Mouse (Mus musculus): ENCODE measurements around the gene Fndc3a. TPM values are rescaled to one million over a fixed set of nuclear protein-coding genes. Genes with fewer than 3 reads are reported as not detected.
A peak's percentile ranks its signal among the peaks of the same experiment; 100 is the strongest.

Gene Fndc3a
- polyA plus RNA-seq, 1 experiment from 2014 or later = 14.1 TPM

DNA sequence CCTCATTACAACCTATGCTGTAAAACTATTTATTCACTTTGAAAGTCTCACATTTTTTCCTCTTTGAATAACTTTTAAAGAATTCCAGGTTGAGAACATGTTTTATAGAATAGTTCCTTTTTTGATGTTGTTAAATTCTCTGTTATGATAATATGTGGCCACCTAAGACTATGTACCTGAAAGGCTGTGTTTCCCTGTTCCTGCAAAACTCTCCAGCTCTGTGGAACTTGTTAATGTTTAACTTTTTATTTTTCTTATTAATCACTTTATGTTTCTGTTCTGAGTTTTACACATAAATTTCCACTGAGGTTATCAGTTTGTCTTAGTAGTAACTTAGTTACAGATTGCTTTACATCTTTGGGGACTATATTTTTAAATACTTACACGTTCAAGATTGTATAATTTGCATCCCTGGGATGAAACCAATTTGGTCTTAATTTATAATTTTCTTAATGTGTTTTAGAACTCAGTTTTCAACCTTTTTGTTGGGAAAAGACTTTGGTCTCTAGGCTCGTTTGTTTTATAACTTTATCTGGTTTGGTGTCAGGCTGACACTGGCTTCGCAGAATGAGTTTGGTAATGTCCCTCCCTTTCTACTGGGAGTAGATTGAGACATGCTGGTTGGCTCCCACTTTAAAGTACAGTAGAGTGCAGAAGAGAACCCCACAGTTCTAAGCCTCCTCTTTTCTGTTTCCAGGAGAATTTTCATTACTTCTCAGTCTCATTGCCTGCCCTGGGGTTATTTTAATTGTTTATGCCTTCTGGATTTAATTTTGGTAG, 12.7 kb upstream of the Fndc3a start:
- H3K27ac ChIP-seq (replicated peaks) = no peak overlapping the region
- no peaks in the 10 kb centered on the region for H3K9me3 ChIP-seq (replicated peaks)
- H3K9ac ChIP-seq = no peak overlapping the region
- no peak for ATAC-seq (ENCODE audit: insufficient read depth)
- no peaks in the 10 kb centered on the region for H3K36me3 ChIP-seq (replicated peaks)
- H3K4me3 ChIP-seq (replicated peaks) = no peak overlapping the region
- no peak overlapping the region for H3K4me2 ChIP-seq
- H3K27me3 ChIP-seq = no peaks in the 10 kb centered on the region
- 51% methylated on average over 3 of the region's 3 CpGs for WGBS (ENCODE audit: insufficient replicate concordance)
- H3K4me1 ChIP-seq (replicated peaks) = no peaks in the 10 kb centered on the region

DNA sequence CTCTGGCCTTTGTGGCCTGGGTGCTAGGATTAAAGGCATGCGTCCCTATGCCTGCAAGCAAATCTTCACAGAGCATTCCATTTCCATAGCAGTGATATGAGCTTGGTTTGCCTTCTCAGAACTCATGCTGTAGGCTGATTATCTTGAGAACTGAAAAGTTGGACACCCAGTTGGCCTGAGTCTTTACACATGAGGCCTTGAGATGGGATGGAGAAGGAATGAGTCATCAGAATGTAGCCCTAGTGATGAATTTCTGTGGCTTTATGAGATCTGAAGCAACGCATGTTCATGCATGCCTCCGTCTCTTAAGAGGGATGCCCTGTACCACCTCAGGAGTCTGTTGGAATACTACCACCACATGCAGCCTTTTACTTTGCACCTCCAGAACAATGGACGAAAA, 6.4 kb upstream of the Fndc3a start:
- WGBS (ENCODE audit: insufficient replicate concordance) = 62% methylated on average over 4 of the region's 4 CpGs
- Histone ChIP-seq H3K36me3 (replicated peaks) (no peaks in the 10 kb centered on the region), H3K27me3 (peaks cover 16% of the 10 kb centered on the region), H3K9ac (no peak overlapping the region), H3K27ac (replicated peaks) (no peak overlapping the region), H3K4me3 (replicated peaks) (no peak overlapping the region), H3K4me2 (no peak overlapping the region), H3K4me1 (replicated peaks) (no peaks in the 10 kb centered on the region), H3K9me3 (replicated peaks) (no peaks in the 10 kb centered on the region)
- ATAC-seq (ENCODE audit: insufficient read depth) = no peak

DNA sequence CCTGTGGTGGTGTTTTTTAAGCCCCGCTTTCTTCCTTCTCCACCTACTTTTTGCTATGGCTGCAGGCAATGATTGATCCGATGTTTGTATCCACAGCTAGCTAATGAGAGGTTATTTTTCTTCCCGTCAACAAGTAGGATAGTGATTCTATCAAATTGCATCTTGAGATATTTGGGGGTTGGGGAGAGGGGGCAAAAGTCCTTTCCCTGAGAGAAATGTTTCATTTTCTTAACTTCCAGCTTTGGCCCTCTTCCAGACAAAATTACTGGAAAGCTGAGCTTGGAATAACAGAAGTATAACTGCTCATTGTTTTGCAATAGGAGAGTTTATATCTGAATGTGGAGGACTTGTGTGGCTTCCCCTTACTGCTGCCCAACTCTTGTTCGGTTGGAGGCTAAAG, 1.3 kb upstream of the Fndc3a start:
- Histone ChIP-seq H3K4me2 (peak overlapping the region; percentile 91), H3K27ac (replicated peaks) (no peak overlapping the region), H3K9ac (no peak overlapping the region), H3K27me3 (peaks cover 38% of the 10 kb centered on the region), H3K4me1 (replicated peaks) (peaks cover 21% of the 10 kb centered on the region), H3K9me3 (replicated peaks) (no peaks in the 10 kb centered on the region), H3K36me3 (replicated peaks) (no peaks in the 10 kb centered on the region), H3K4me3 (replicated peaks) (peak overlapping the region; percentile 87; the same call in 1 of the 2 replicates)
- WGBS (ENCODE audit: insufficient replicate concordance) = 55% methylated on average over 4 of the region's 4 CpGs
- no peak for ATAC-seq (ENCODE audit: insufficient read depth)

DNA sequence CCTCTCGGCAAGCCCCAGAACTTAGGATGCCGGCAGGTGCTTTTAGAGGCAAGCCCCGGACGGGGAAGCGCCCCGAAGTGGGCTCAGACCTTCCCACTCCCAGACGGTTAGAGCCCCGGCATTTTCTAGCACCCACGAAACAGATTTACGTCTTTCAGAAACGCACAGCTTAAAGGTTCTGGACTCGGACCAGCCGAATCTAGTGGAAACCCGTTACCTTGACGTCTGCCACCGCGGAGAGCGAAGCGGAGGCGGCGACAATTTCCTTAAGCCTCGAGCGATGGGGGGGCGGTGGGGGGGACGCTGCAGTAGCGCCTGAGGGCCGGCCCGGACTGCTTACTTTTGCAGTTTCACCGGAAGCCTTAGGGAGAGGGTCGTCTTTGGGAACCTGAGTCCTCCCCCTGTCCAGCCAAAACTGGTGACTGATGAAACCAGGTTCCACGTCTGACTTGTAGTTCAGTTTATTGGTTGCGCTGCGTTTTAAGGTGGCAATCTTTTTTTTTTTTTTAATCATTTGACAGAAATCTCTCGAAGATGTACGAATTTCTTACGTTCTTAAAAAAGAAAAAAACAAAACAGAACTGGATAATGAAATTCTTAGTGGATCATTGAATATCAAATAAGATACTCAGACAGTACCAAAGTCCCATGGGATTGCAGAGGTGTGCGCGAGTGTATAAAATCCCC, 681 bp upstream of the Fndc3a start:
- Histone ChIP-seq H3K36me3 (replicated peaks) (no peaks in the 10 kb centered on the region), H3K4me3 (replicated peaks) (peak overlapping the region; percentile 87), H3K9me3 (replicated peaks) (no peaks in the 10 kb centered on the region), H3K9ac (peak overlapping the region; percentile 84), H3K4me2 (peak overlapping the region; percentile 91), H3K27ac (replicated peaks) (peak overlapping the region; percentile 76), H3K27me3 (peaks cover 38% of the 10 kb centered on the region), H3K4me1 (replicated peaks) (peaks cover 21% of the 10 kb centered on the region)
- no peak for ATAC-seq (ENCODE audit: insufficient read depth)
- 3% methylated on average over 38 of the region's 38 CpGs for WGBS (ENCODE audit: insufficient replicate concordance)

DNA sequence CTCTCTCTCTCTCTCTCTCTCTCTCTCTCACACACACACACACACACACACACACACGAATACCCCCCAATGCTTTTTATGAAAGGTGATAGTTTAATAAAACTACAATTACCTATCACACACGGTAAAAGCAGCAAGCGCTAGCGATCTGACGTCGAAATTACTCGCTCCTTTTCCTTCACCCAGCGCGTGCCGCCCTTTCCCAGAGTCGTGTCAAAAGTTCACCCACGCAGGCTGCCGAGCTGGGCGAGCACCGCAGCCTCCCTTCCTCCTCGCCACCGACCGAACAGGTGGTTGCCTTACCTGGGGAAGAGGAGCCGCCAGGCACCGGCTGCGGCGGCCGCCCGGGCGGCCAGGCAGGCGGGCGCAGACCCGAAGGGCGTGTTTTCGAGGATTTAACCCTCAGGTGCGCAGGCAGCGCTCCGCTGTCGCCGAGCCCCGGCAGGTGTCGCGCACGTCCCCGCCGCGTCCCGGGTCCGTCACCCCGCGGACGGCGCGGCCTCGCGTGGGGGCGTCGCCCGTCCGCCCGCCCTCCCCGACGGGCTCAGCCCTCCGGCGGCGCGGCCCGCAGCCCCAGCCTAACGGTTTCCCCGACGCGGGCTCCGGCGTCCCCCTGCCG, 603 bp downstream of the Fndc3a start:
- Histone ChIP-seq H3K36me3 (replicated peaks) (no peaks in the 10 kb centered on the region), H3K4me2 (peak overlapping the region; percentile 91), H3K9me3 (replicated peaks) (no peaks in the 10 kb centered on the region), H3K4me3 (replicated peaks) (peak overlapping the region; percentile 87), H3K9ac (peak overlapping the region; percentile 84), H3K4me1 (replicated peaks) (peaks cover 21% of the 10 kb centered on the region), H3K27ac (replicated peaks) (peak overlapping the region; percentile 76), H3K27me3 (peaks cover 38% of the 10 kb centered on the region)
- peak; percentile 82 for ATAC-seq (ENCODE audit: insufficient read depth)
- WGBS (ENCODE audit: insufficient replicate concordance) = under 1% methylated on average over 70 of the region's 70 CpGs

DNA sequence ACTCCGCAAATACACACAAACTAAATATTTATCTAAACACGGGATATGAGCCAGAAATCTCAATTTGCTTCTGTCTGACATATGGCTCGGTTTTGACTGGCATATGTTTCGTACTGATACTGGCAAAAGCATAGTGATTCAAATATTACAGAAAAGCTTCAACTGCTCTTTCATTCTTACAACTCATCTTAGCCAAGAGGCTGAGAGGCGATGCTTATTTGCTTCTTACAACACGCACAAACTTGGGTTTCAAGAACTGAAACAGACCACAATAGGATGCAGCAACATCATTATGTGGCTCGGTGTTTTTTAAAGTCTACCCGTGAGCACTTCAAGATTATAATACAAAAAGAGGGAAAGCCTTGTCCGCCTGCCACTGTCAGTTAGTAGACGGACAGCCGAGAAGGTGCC, 1.2 kb downstream of the Fndc3a start:
- Histone ChIP-seq H3K9me3 (replicated peaks) (no peaks in the 10 kb centered on the region), H3K4me3 (replicated peaks) (peak overlapping the region; percentile 87), H3K36me3 (replicated peaks) (no peaks in the 10 kb centered on the region), H3K27ac (replicated peaks) (0 out of 2 replicates have a peak overlapping the region, but pooled peaks have one; percentile 76), H3K9ac (no peak overlapping the region), H3K4me1 (replicated peaks) (peaks cover 21% of the 10 kb centered on the region), H3K27me3 (peaks cover 38% of the 10 kb centered on the region), H3K4me2 (peak overlapping the region; percentile 91)
- ATAC-seq (ENCODE audit: insufficient read depth) = no peak
- 13% methylated on average over 11 of the region's 11 CpGs for whole genome bisulfite sequencing (ENCODE audit: insufficient replicate concordance)

DNA sequence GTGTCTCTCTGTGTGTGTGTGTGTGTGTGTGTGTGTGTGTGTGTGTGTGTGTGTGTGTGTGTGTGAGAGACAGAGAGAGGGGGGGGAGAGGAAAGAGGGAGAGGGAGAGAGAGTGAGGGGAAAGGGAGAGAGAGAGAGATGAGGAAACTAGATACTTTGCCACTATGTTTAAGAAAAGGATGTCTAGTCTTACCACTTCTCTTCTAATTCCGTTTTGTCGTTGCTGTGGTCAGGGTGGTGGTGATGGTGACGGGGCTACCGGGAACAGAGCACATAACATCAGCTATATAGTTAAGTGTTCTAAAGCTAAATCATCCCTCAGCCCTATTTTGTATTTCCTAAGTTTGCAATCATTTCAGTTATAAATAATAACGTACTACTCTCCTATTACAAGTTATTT, 9.7 kb downstream of the Fndc3a start:
- H3K4me3 ChIP-seq (replicated peaks) = no peak overlapping the region
- H3K27ac ChIP-seq (replicated peaks) = no peak overlapping the region
- H3K36me3 ChIP-seq (replicated peaks) = no peaks in the 10 kb centered on the region
- no peak overlapping the region for H3K9ac ChIP-seq
- H3K27me3 ChIP-seq = no peaks in the 10 kb centered on the region
- H3K4me2 ChIP-seq = no peak overlapping the region
- no peaks in the 10 kb centered on the region for H3K4me1 ChIP-seq (replicated peaks)
- no peaks in the 10 kb centered on the region for H3K9me3 ChIP-seq (replicated peaks)
- 29% methylated on average over 5 of the region's 5 CpGs for WGBS (ENCODE audit: insufficient replicate concordance)
- ATAC-seq (ENCODE audit: insufficient read depth) = no peak

DNA sequence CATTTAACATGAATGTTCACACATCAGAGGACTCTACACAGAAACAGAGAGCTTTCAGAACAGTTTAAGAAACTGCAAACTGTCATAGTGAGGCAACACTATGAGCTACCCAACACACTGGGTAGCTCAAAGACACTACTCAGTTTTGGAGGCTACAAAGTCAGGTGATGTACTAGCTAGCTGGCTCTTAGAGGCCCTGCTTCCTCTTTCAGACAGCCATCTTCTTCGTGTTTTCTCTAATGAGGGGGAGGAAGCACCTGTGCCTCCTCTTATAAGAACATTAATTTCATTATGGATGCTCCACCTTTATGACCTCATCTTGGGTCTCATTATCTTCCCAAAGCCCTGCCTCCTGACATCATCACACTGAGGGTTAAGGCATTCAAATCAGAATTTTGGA, 18.4 kb downstream of the Fndc3a start:
- Histone ChIP-seq H3K4me2 (no peak overlapping the region), H3K4me1 (replicated peaks) (no peaks in the 10 kb centered on the region), H3K36me3 (replicated peaks) (no peaks in the 10 kb centered on the region), H3K27ac (replicated peaks) (no peak overlapping the region), H3K27me3 (no peaks in the 10 kb centered on the region), H3K9ac (no peak overlapping the region), H3K9me3 (replicated peaks) (no peaks in the 10 kb centered on the region), H3K4me3 (replicated peaks) (no peak overlapping the region)
- ATAC-seq (ENCODE audit: insufficient read depth) = no peak
- WGBS (ENCODE audit: insufficient replicate concordance) = 14% methylated on average over 1 of the region's 1 CpGs

DNA sequence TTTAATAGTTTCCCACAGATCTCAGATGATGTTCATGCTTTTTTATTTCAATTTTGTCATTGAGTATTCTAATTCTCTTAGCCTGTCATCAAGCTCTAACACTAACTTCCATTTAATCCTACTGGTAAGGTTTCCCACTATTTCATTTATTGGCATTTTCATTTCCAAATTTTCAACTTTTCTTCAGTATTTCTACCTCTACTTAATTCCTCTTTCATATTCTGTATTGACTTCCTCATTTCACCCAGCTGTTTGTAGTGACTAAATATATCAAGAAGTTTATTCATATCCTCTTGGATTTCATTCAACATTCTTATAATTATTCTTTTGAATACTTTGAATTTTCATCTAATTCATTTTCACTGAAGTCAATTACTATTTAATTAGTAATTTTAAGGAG, 20.3 kb downstream of the Fndc3a start:
- no peak for ATAC-seq (ENCODE audit: insufficient read depth)

DNA sequence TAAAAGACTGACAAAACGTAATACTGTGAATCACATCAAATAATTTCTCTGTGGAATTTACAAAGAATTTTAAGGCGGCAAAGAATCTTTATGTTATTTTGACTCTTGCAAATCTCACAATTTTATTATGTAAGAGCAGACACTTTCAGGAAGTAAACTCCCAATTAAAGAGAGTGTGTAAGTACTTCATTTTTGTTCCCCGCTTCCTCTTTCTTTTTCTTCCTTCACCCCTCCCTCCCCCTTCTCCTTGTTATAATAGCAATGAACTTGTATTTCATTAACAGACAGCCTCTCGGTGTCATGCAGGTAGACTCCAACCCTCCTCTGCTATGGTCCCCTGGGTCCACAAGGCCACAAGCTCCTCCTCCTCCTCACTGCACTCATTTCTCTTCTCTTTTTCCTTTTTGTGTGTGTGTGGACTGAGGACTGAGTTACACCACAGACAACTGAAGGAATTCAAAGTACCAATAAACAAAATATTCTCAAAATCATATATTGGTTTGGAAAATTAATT, 24.9 kb downstream of the Fndc3a start:
- no peaks in the 10 kb centered on the region for H3K36me3 ChIP-seq (replicated peaks)
- no peak for ATAC-seq (ENCODE audit: insufficient read depth)
- H3K27me3 ChIP-seq = no peaks in the 10 kb centered on the region
- H3K9me3 ChIP-seq (replicated peaks) = no peaks in the 10 kb centered on the region
- no peak overlapping the region for H3K9ac ChIP-seq
- no peak overlapping the region for H3K4me2 ChIP-seq
- H3K4me1 ChIP-seq (replicated peaks) = no peaks in the 10 kb centered on the region
- H3K27ac ChIP-seq (replicated peaks) = no peak overlapping the region
- 56% methylated on average over 4 of the region's 4 CpGs for WGBS (ENCODE audit: insufficient replicate concordance)
- no peak overlapping the region for H3K4me3 ChIP-seq (replicated peaks)

More for the DNA sequence above, 20.3 kb downstream of the Fndc3a start:
- Histone ChIP-seq H3K4me1 (replicated peaks) (no peaks in the 10 kb centered on the region), H3K36me3 (replicated peaks) (no peaks in the 10 kb centered on the region), H3K27ac (replicated peaks) (no peak overlapping the region), H3K9me3 (replicated peaks) (no peaks in the 10 kb centered on the region), H3K4me3 (replicated peaks) (no peak overlapping the region), H3K9ac (no peak overlapping the region), H3K4me2 (no peak overlapping the region), H3K27me3 (no peaks in the 10 kb centered on the region)

DNA sequence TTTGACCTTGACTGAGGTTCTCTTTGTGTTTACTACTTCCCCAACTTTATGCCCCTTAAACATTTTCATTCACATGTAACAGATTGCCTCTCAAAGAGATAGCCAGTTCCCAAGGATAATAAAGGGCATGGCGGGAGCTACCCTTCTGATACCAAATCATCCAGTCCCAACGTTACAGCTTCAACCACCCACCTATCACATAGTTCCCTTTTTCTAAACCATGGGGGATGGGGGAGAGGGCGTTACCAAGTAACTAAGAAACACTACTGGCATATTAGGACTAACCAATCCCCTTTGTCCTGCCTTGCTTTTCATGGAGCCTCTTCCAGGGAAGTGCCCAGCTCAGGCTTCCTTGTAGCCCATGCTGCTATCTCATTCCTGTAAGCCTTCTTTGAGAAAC, 32.6 kb downstream of the Fndc3a start:
- Histone ChIP-seq H3K27me3 (no peaks in the 10 kb centered on the region), H3K27ac (replicated peaks) (no peak overlapping the region), H3K9ac (no peak overlapping the region), H3K4me3 (replicated peaks) (no peak overlapping the region), H3K4me2 (no peak overlapping the region), H3K4me1 (replicated peaks) (no peaks in the 10 kb centered on the region), H3K36me3 (replicated peaks) (no peaks in the 10 kb centered on the region), H3K9me3 (replicated peaks) (no peaks in the 10 kb centered on the region)
- no peak for ATAC-seq (ENCODE audit: insufficient read depth)
- WGBS (ENCODE audit: insufficient replicate concordance) = 40% methylated on average over 3 of the region's 3 CpGs

All from liver, embryonic 15.5 days (tissue).